Mouse (Mus musculus): ENCODE measurements around the gene Gm20388. TPM values are rescaled to one million over a fixed set of nuclear protein-coding genes. Genes with fewer than 3 reads are reported as not detected.

The Gm20388 gene
- polyA plus RNA-seq, 1 experiment from 2014 or later = not detected

DNA sequence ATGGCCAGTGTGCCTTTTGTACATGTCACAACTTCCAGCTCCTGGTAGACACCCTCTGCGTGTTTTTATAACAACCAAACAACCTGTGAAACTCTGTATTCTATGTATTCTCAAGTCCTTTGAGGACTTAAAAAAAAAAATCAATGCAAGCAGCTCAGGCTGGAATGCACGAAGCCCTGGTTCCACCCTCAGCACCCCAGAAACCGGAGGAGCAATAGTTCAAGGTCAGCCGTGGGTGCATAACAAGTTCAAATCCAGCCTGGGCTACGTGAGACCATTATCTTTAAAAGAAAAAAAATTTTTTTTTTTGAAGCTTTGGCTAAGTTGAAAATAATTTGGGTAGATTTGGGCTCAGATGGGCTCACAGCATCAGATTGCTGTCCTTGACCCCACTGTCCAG, 353.2 kb downstream of the Gm20388 start:
- 74% methylated on average over 5 of the region's 5 CpGs for WGBS (ENCODE audit: insufficient replicate concordance)
- peaks cover 5% of the 10 kb centered on the region for H3K4me1 ChIP-seq

DNA sequence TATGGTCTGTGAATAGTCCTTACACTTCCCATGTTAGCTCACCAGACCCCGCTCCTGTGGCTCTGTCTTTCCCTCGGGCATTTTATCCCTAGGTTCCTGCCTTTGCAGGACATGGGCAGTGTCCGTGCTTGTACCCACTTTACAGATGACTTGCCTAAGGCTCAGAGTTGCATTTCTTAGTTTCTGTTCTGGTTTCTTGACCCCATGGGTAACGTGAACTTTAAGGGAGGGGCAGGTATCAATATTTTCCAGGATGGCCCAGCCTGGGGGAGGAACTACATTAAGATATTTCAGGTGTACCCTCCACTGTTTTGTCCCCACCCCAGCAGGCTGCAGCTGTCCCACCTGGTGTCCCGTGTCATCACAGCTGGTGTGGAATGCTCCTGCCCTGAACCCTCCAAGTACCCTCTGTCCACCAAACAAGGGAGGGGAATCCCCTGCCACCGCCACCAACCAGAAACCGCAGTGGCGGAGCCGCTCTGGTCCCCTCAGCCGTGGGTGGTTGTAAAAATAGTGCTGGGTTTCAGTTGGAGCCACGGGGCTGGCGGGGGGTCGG, 353.8 kb downstream of the Gm20388 start:
- 35% methylated on average over 13 of the region's 13 CpGs for WGBS (ENCODE audit: insufficient replicate concordance)
- Histone ChIP-seq H3K4me1 (peaks cover 9% of the 10 kb centered on the region), H3K4me3 (no peak overlapping the region), H3K27ac (peak overlapping the region; percentile 39; the same call in 1 of the 2 replicates), H3K4me2 (peak overlapping the region; percentile 41), H3K9ac (no peak overlapping the region), H3K27me3 (replicated peaks) (peaks cover 84% of the 10 kb centered on the region), H3K9me3 (replicated peaks) (no peaks in the 10 kb centered on the region), H3K36me3 (no peaks in the 10 kb centered on the region)
- no peak for ATAC-seq

More for the DNA sequence above, 353.2 kb downstream of the Gm20388 start:
- no peaks in the 10 kb centered on the region for H3K36me3 ChIP-seq
- H3K4me3 ChIP-seq = no peak overlapping the region
- H3K27me3 ChIP-seq (replicated peaks) = peaks cover 79% of the 10 kb centered on the region
- no peak for ATAC-seq
- H3K9ac ChIP-seq = no peak overlapping the region
- H3K27ac ChIP-seq = no peak overlapping the region
- no peaks in the 10 kb centered on the region for H3K9me3 ChIP-seq (replicated peaks)
- H3K4me2 ChIP-seq = no peak overlapping the region

DNA sequence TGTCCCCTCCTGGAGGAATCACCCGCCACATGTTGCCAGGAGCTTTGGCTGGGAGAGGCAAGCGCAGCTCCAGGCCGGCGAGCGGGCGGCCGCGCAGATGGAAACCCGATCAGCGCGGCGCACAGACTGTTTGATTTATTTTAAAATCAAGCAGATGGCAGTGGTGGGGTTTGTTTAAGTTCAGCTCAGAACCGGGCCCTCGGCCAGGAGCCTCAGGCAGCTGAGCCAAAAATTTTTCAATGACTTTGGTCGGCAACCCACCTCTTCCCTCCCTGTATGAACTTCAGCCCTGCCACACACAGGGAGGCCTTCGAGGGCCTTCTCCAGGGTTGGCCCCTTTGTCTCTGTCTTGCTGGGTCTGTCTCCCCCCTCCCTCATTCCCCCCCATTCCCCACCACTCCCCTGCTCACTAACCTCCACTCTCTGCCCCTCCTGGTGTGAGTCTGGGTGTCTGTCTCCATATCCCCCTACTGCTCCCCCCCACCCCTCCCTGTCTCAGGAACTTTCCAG, 354.4 kb downstream of the Gm20388 start:
- 0 out of 2 replicates have a peak, but pooled peaks have one; percentile 11 for ATAC-seq
- Histone ChIP-seq H3K27me3 (replicated peaks) (peaks cover 90% of the 10 kb centered on the region), H3K4me2 (peak overlapping the region; percentile 41), H3K4me1 (peaks cover 9% of the 10 kb centered on the region), H3K9ac (no peak overlapping the region), H3K36me3 (no peaks in the 10 kb centered on the region), H3K4me3 (no peak overlapping the region), H3K9me3 (replicated peaks) (no peaks in the 10 kb centered on the region), H3K27ac (0 out of 2 replicates have a peak overlapping the region, but pooled peaks have one; percentile 39)
- 37% methylated on average over 16 of the region's 16 CpGs for WGBS (ENCODE audit: insufficient replicate concordance)

DNA sequence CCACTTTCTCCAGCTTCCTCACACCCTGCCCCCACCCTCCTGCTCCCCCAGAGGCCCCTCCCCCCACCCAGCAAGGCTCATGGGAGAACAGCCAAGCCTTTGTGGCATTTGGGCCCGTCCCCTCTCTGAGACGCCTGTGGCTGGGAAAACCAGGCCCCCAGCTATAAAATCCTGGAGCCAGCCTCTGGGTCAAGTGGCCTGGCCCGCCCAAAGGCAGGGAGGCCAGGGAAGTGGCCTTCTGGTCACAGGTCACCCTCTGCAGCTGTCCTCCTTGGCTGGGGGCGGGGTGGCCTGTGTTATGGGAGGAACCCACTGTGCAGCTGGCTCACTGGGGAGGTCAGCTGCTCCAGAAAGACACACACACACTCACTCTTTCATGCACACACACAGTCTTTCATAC, 354.8 kb downstream of the Gm20388 start:
- peaks cover 9% of the 10 kb centered on the region for H3K4me1 ChIP-seq
- no peak overlapping the region for H3K4me3 ChIP-seq
- H3K27me3 ChIP-seq (replicated peaks) = peaks cover 93% of the 10 kb centered on the region
- no peaks in the 10 kb centered on the region for H3K9me3 ChIP-seq (replicated peaks)
- H3K9ac ChIP-seq = no peak overlapping the region
- H3K36me3 ChIP-seq = no peaks in the 10 kb centered on the region
- ATAC-seq = peak; percentile 36; the same call in 1 of the 2 replicates
- 51% methylated on average over 4 of the region's 4 CpGs for WGBS (ENCODE audit: insufficient replicate concordance)
- H3K4me2 ChIP-seq = no peak overlapping the region
- H3K27ac ChIP-seq = peak overlapping the region; percentile 39; the same call in 1 of the 2 replicates

DNA sequence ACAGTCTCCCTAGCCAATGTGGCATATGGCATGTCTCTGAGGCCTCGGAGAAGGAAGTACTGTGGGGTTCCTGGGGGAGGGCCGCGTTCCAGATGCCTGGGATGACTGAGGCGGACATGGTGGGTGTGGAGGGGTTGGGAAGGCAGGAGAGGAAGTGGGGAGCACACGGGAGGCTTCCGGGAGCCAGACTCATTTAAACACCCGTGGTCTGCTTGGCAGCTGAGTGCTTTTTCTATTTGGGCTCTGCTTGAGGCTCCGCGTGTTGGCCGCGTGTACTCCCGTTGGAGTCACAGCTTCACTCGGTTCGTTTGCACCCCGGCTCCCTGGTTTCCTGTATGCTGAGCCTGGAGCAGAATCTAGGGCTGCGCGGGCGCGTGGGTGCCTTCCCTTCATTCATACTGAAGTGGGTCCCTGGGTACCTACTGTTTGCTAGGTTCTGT, 357.9 kb downstream of the Gm20388 start:
- H3K9me3 ChIP-seq (replicated peaks) = no peaks in the 10 kb centered on the region
- peaks cover 91% of the 10 kb centered on the region for H3K27me3 ChIP-seq (replicated peaks)
- no peak overlapping the region for H3K9ac ChIP-seq
- H3K4me1 ChIP-seq = peaks cover 9% of the 10 kb centered on the region
- 50% methylated on average over 19 of the region's 19 CpGs for WGBS (ENCODE audit: insufficient replicate concordance)
- no peak overlapping the region for H3K4me2 ChIP-seq
- no peak for ATAC-seq
- H3K4me3 ChIP-seq = no peak overlapping the region
- H3K36me3 ChIP-seq = no peaks in the 10 kb centered on the region
- no peak overlapping the region for H3K27ac ChIP-seq

DNA sequence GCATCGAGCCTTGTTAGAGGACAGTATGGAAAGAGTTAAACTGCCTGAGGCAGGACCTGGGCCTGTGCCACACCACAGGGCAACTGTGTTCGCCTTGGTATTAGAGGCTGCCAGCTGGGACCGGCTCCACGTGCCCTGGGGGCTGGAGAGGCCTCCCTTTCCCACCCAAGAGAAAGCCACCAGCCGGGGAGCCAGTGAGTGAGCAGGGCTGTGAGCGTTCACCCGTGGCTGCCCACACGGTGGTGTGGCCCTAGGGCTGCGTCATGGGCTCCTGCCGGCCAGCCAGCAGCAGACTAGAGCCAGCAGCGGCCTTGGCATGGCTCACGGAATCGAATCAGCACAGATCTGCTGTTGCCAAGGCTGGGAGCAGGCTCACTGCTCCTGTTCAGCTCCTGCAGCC, 359.8 kb downstream of the Gm20388 start:
- Histone ChIP-seq H3K27ac (no peak overlapping the region), H3K4me3 (no peak overlapping the region)

DNA sequence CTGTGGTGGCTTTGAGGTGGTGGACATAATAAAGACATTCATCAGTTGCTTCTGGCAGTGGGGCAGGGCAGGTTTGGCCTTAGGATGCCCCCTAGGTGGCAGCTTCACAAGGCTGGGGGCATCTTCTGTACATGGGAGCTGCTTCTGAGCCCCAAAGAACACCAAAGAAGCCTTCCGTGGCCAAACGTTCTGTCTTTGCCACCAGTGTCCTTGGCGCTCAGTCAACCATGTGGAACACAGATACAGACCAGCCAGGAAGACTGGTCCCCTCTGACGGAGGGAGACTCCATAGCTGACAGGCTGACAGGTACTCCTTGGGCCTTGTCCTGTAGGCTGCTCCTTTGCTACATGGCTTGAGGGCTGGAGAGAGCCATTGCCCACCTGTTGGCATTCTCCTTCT, 362.8 kb downstream of the Gm20388 start:
- ATAC-seq = no peak
- WGBS (ENCODE audit: insufficient replicate concordance) = 78% methylated on average over 4 of the region's 4 CpGs
- Histone ChIP-seq H3K36me3 (no peaks in the 10 kb centered on the region), H3K4me3 (no peak overlapping the region), H3K27me3 (replicated peaks) (peaks cover 87% of the 10 kb centered on the region), H3K4me1 (peaks cover 47% of the 10 kb centered on the region), H3K4me2 (no peak overlapping the region), H3K9me3 (replicated peaks) (no peaks in the 10 kb centered on the region), H3K27ac (no peak overlapping the region), H3K9ac (no peak overlapping the region)

More for the DNA sequence above, 359.8 kb downstream of the Gm20388 start:
- Histone ChIP-seq H3K36me3 (no peaks in the 10 kb centered on the region), H3K4me1 (peaks cover 18% of the 10 kb centered on the region), H3K9ac (no peak overlapping the region), H3K27me3 (replicated peaks) (peaks cover 89% of the 10 kb centered on the region), H3K9me3 (replicated peaks) (no peaks in the 10 kb centered on the region), H3K4me2 (no peak overlapping the region)
- 69% methylated on average over 13 of the region's 13 CpGs for WGBS (ENCODE audit: insufficient replicate concordance)
- ATAC-seq = no peak

DNA sequence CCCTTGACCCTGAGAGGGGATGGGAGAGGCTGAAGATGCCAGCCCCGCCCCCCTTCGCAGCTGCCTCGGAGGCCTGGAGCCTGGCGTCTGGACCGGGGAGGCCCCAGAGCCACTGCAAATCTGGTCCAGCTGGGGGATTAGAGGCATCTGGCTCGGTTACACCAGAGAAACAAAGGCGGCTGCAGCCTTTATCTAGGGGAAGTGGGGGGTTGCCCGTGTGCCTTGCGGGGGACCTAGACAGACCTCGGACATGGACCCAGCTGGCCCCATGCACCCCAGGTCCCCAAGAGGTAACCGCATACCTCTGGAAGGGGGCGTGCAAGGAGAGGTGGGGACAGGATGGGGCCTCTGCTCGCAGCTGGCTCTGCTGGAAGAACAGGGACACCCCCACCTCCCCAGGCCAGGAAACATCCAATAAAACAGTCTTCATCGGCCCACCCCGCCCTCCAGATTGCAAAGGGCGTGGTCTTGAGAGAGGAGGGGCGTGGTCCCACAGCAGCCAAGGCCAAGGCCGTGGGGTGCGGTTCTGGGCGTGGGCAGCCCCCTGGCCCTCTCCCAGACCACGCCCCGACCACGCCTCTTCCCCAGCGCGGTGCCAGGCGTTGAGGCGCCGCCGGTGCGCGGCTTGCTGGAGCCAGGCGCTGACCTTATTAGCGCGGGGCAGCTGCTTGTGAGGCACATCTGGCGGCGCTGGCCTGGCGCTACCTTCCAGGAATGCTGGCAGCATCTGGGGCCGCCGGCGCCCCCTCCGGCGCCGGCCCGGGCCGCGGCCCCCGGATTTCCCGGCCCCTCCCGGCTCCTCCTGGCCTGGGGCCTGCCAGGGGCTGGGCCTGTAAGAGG, 365.6 kb downstream of the Gm20388 start:
- H3K4me3 ChIP-seq = peak overlapping the region; percentile 51
- peak overlapping the region; percentile 72 for H3K27ac ChIP-seq
- peak overlapping the region; percentile 68 for H3K9ac ChIP-seq
- under 1% methylated on average over 49 of the region's 49 CpGs for WGBS (ENCODE audit: insufficient replicate concordance)
- H3K36me3 ChIP-seq = no peaks in the 10 kb centered on the region
- ATAC-seq = peak; percentile 89
- no peaks in the 10 kb centered on the region for H3K9me3 ChIP-seq (replicated peaks)
- H3K4me1 ChIP-seq = peaks cover 54% of the 10 kb centered on the region
- peaks cover 82% of the 10 kb centered on the region for H3K27me3 ChIP-seq (replicated peaks)
- H3K4me2 ChIP-seq = peak overlapping the region; percentile 85

DNA sequence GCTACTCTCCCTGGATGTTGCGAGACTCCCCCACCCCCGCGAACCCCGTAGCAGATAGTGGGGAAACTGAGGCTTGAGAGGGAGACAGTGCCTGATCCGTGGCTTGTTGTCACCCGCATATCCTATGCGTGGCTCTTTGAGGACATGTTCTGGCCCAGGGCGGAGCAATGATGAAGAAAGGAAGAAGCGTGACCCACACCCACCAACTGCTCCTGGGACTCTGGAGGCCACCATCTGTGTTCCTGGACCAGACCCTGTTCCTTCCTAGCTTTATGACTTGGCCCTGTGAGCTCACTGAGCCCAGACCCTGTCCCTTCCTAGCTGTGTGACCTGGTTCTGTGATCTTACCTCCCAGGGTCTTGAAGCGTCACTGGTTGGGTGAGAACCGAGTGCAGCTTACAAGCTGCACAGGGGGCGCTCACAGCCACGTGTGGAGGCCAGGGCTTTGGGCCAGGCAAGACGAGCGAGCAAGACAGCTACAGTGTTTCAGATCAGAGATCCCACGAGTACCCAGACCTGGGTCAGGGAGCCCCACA, 366.3 kb downstream of the Gm20388 start:
- Histone ChIP-seq H3K36me3 (no peaks in the 10 kb centered on the region), H3K4me3 (peak overlapping the region; percentile 51), H3K4me1 (peaks cover 55% of the 10 kb centered on the region), H3K9ac (peak overlapping the region; percentile 68), H3K27ac (peak overlapping the region; percentile 72), H3K27me3 (replicated peaks) (peaks cover 77% of the 10 kb centered on the region), H3K4me2 (peak overlapping the region; percentile 85), H3K9me3 (replicated peaks) (no peaks in the 10 kb centered on the region)
- 8% methylated on average over 16 of the region's 16 CpGs for WGBS (ENCODE audit: insufficient replicate concordance)
- ATAC-seq = peak; percentile 8

DNA sequence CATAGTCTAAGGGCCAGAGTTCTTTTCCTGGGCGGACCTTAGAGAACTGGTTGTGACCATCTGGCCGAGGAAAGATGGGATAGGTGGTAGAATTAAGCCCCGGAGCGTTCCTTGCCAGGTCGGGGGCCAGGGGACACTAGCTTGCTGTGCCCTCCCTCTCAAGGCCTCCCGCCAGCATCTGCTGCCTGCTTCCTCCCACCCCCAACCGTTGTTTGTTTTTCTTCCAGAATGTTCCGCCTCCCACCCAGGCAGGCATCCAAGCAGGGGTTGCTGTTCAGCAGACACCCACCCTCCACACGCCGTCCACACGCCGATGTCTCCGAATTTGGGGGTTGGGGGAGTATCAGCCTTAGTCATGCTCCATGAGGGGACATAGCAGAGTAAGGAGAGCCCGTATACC, 367.4 kb downstream of the Gm20388 start:
- Histone ChIP-seq H3K9ac (no peak overlapping the region), H3K36me3 (no peaks in the 10 kb centered on the region), H3K27ac (0 out of 2 replicates have a peak overlapping the region, but pooled peaks have one; percentile 72), H3K4me3 (no peak overlapping the region), H3K27me3 (replicated peaks) (peaks cover 73% of the 10 kb centered on the region), H3K4me1 (peaks cover 63% of the 10 kb centered on the region), H3K9me3 (replicated peaks) (no peaks in the 10 kb centered on the region), H3K4me2 (no peak overlapping the region)
- WGBS (ENCODE audit: insufficient replicate concordance) = 76% methylated on average over 14 of the region's 14 CpGs
- ATAC-seq = no peak

DNA sequence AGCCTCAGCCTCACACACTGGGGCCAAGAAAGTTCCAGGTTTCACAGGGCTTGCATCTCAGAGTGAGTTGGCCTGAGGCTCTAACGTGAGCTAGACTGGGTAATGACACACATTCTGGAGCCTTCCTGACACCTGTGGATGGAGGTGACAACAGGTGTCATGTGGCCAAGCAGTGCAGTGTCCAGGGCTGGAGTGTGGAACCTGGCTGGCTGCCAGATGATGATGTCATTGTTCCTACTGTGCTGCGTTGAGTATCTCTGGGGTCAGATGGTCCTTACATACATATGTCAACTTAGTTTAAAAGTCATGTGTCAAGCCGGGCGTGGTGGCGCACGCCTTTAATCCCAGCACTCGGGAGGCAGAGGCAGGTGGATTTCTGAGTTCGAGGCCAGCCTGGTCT, 368.8 kb downstream of the Gm20388 start:
- H3K9ac ChIP-seq = no peak overlapping the region
- 78% methylated on average over 8 of the region's 8 CpGs for WGBS (ENCODE audit: insufficient replicate concordance)
- no peak overlapping the region for H3K4me2 ChIP-seq
- H3K27me3 ChIP-seq (replicated peaks) = peaks cover 59% of the 10 kb centered on the region
- no peak overlapping the region for H3K4me3 ChIP-seq
- H3K9me3 ChIP-seq (replicated peaks) = no peaks in the 10 kb centered on the region
- no peak for ATAC-seq
- no peaks in the 10 kb centered on the region for H3K36me3 ChIP-seq
- peaks cover 77% of the 10 kb centered on the region for H3K4me1 ChIP-seq
- no peak overlapping the region for H3K27ac ChIP-seq

DNA sequence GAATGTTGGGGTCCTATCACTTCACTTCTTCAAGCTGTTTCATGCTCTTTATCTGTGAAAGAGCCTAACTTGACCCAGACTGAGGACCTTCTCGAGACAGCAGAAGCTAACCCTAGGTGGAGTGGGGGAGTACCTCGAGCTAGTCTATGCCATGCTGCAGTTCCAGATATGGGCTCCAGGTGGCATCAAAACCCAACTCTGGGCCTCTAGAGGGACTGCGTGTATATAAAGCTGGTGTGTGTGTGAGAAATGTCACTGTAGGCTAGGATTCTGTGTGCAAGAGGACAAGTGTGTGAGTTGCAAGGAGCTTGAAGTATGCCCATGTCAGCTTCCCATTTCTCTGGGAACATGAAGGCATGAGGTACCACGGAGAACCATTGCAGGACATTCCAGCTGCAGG, 370.8 kb downstream of the Gm20388 start:
- ATAC-seq = no peak
- Histone ChIP-seq H3K27ac (no peak overlapping the region), H3K4me1 (peaks cover 73% of the 10 kb centered on the region), H3K36me3 (no peaks in the 10 kb centered on the region), H3K9ac (no peak overlapping the region), H3K9me3 (replicated peaks) (no peaks in the 10 kb centered on the region), H3K27me3 (replicated peaks) (peaks cover 41% of the 10 kb centered on the region), H3K4me2 (no peak overlapping the region), H3K4me3 (no peak overlapping the region)
- WGBS (ENCODE audit: insufficient replicate concordance) = 17% methylated on average over 4 of the region's 4 CpGs

Data from liver, embryonic 12.5 days (tissue).